Mouse (Mus musculus): ENCODE measurements around the gene Tufm. TPM values are rescaled to one million over a fixed set of nuclear protein-coding genes. Genes with fewer than 3 reads are reported as not detected.

Tufm gene
- polyA plus RNA-seq, 1 experiment from 2014 or later = 77.5 TPM

GRCm38 (mm10) chr7:126497966-126498365 is 10.8 kb downstream of the Tufm start:
- Histone ChIP-seq H3K27ac (replicated peaks) (no peak overlapping the region), H3K4me3 (ENCODE audit: low read depth, low read length) (no peak overlapping the region), H3K9ac (ENCODE audit: low read length) (no peak overlapping the region), H3K27me3 (ENCODE audit: control insufficient read depth, insufficient read depth, low read length) (no peaks in the 10 kb centered on the region), H3K36me3 (ENCODE audit: control insufficient read depth, insufficient read depth, low read length) (peaks cover 64% of the 10 kb centered on the region), H3K4me2 (replicated peaks; ENCODE audit: low read depth) (no peak overlapping the region), H3K4me1 (replicated peaks; ENCODE audit: control insufficient read depth, insufficient read depth) (no peaks in the 10 kb centered on the region), H3K9me3 (ENCODE audit: control insufficient read depth, low read length) (no peaks in the 10 kb centered on the region)
- DNase-seq (ENCODE audit: low spot score) = no peak
- ATAC-seq (ENCODE audit: low FRiP score, low TSS enrichment) = no peak
- WGBS = 93% methylated on average over 12 of the region's 12 CpGs
- TF ChIP-seq EP300 (optimal IDR thresholded peaks at IDR 0.05) (no peak), CTCF (IDR thresholded peaks at IDR 0.05; ENCODE audit: low read depth) (no peak)

GRCm38 (mm10) chr7:126499416-126499815 is 12.3 kb downstream of the Tufm start:
- no peak overlapping the region for H3K4me3 ChIP-seq (ENCODE audit: low read depth, low read length)
- H3K27me3 ChIP-seq (ENCODE audit: control insufficient read depth, insufficient read depth, low read length) = no peaks in the 10 kb centered on the region
- no peaks in the 10 kb centered on the region for H3K9me3 ChIP-seq (ENCODE audit: control insufficient read depth, low read length)
- no peak overlapping the region for H3K4me2 ChIP-seq (replicated peaks; ENCODE audit: low read depth)
- TF ChIP-seq EP300 (optimal IDR thresholded peaks at IDR 0.05) = no peak
- TF ChIP-seq CTCF (IDR thresholded peaks at IDR 0.05; ENCODE audit: low read depth) = no peak
- peaks cover 49% of the 10 kb centered on the region for H3K36me3 ChIP-seq (ENCODE audit: control insufficient read depth, insufficient read depth, low read length)
- H3K9ac ChIP-seq (ENCODE audit: low read length) = no peak overlapping the region
- ATAC-seq (ENCODE audit: low FRiP score, low TSS enrichment) (no peak), DNase-seq (ENCODE audit: low spot score) (no peak)
- no peak overlapping the region for H3K27ac ChIP-seq (replicated peaks)
- 90% methylated on average over 7 of the region's 7 CpGs for WGBS
- H3K4me1 ChIP-seq (replicated peaks; ENCODE audit: control insufficient read depth, insufficient read depth) = no peaks in the 10 kb centered on the region

- H3K9me3 ChIP-seq (ENCODE audit: control insufficient read depth, low read length) = no peaks in the 10 kb centered on the region
- DNase-seq (ENCODE audit: low spot score) (no peak), ATAC-seq (ENCODE audit: low FRiP score, low TSS enrichment) (no peak)
- H3K4me1 ChIP-seq (replicated peaks; ENCODE audit: control insufficient read depth, insufficient read depth) = no peaks in the 10 kb centered on the region
- TF ChIP-seq CTCF (IDR thresholded peaks at IDR 0.05; ENCODE audit: low read depth) = no peak
- no peak for TF ChIP-seq EP300 (optimal IDR thresholded peaks at IDR 0.05)
- H3K36me3 ChIP-seq (ENCODE audit: control insufficient read depth, insufficient read depth, low read length) = peaks cover 31% of the 10 kb centered on the region
- peak overlapping the region; percentile 69 for H3K4me2 ChIP-seq (replicated peaks; ENCODE audit: low read depth)
- H3K27me3 ChIP-seq (ENCODE audit: control insufficient read depth, insufficient read depth, low read length) = no peaks in the 10 kb centered on the region
- peak overlapping the region; percentile 100 for H3K4me3 ChIP-seq (ENCODE audit: low read depth, low read length)
- WGBS = 4% methylated on average over 9 of the region's 9 CpGs
- H3K9ac ChIP-seq (ENCODE audit: low read length) = peak overlapping the region; percentile 99
- H3K27ac ChIP-seq (replicated peaks) = peak overlapping the region; percentile 100
Measured at GRCm38 (mm10) chr7:126501684-126502022, 14.5 kb downstream of the Tufm start.

GRCm38 (mm10) chr7:126502023-126502741 is 15.0 kb downstream of the Tufm start:
- H3K9me3 ChIP-seq (ENCODE audit: control insufficient read depth, low read length) = no peaks in the 10 kb centered on the region
- peak overlapping the region; percentile 100 for H3K4me3 ChIP-seq (ENCODE audit: low read depth, low read length)
- peak overlapping the region; percentile 99 for H3K9ac ChIP-seq (ENCODE audit: low read length)
- peak overlapping the region; percentile 100 for H3K27ac ChIP-seq (replicated peaks)
- DNase-seq (ENCODE audit: low spot score) (peak; percentile 97), ATAC-seq (ENCODE audit: low FRiP score, low TSS enrichment) (peak; percentile 85)
- TF ChIP-seq CTCF (IDR thresholded peaks at IDR 0.05; ENCODE audit: low read depth) (peak; percentile 1; the same call in 1 of the 2 replicates), EP300 (optimal IDR thresholded peaks at IDR 0.05) (peak; percentile 22)
- peak overlapping the region; percentile 69 for H3K4me2 ChIP-seq (replicated peaks; ENCODE audit: low read depth)
- no peaks in the 10 kb centered on the region for H3K4me1 ChIP-seq (replicated peaks; ENCODE audit: control insufficient read depth, insufficient read depth)
- under 1% methylated on average over 49 of the region's 57 CpGs for WGBS
- no peaks in the 10 kb centered on the region for H3K27me3 ChIP-seq (ENCODE audit: control insufficient read depth, insufficient read depth, low read length)
- peaks cover 29% of the 10 kb centered on the region for H3K36me3 ChIP-seq (ENCODE audit: control insufficient read depth, insufficient read depth, low read length)

- ATAC-seq (ENCODE audit: low FRiP score, low TSS enrichment) = no peak
- 0% methylated on average over 36 of the region's 40 CpGs for WGBS
Measured at GRCm38 (mm10) chr7:126502751-126503150, 15.6 kb downstream of the Tufm start.

GRCm38 (mm10) chr7:126503273-126503878 is 16.2 kb downstream of the Tufm start, which contains the start of gene Atxn2l:
TSS of gene Atxn2l (minus strand) at chr7:126503437.
- Histone ChIP-seq H3K4me2 (replicated peaks; ENCODE audit: low read depth) (peak within 1 kb of the TSS; percentile 69), H3K27me3 (ENCODE audit: control insufficient read depth, insufficient read depth, low read length) (no peaks in the 10 kb centered on the region), H3K9me3 (ENCODE audit: control insufficient read depth, low read length) (no peaks in the 10 kb centered on the region), H3K4me3 (ENCODE audit: low read depth, low read length) (peak within 1 kb of the TSS; percentile 100), H3K9ac (ENCODE audit: low read length) (peak within 1 kb of the TSS; percentile 99), H3K36me3 (ENCODE audit: control insufficient read depth, insufficient read depth, low read length) (peaks cover 23% of the 10 kb centered on the region), H3K4me1 (replicated peaks; ENCODE audit: control insufficient read depth, insufficient read depth) (no peaks in the 10 kb centered on the region), H3K27ac (replicated peaks) (peak within 1 kb of the TSS; percentile 100)
- under 1% methylated on average over 37 of the region's 72 CpGs for WGBS
- TF ChIP-seq CTCF (IDR thresholded peaks at IDR 0.05; ENCODE audit: low read depth) (peak; percentile 69), EP300 (optimal IDR thresholded peaks at IDR 0.05) (peak; percentile 91)
- ATAC-seq (ENCODE audit: low FRiP score, low TSS enrichment) = peak; percentile 94
- DNase-seq (ENCODE audit: low spot score) = peak; percentile 100

More at GRCm38 (mm10) chr7:126502751-126503150, 15.6 kb downstream of the Tufm start:
- Histone ChIP-seq H3K9ac (ENCODE audit: low read length) (peak overlapping the region; percentile 99), H3K4me3 (ENCODE audit: low read depth, low read length) (peak overlapping the region; percentile 100), H3K36me3 (ENCODE audit: control insufficient read depth, insufficient read depth, low read length) (peaks cover 26% of the 10 kb centered on the region), H3K4me2 (replicated peaks; ENCODE audit: low read depth) (peak overlapping the region; percentile 69), H3K27me3 (ENCODE audit: control insufficient read depth, insufficient read depth, low read length) (no peaks in the 10 kb centered on the region), H3K27ac (replicated peaks) (peak overlapping the region; percentile 100), H3K4me1 (replicated peaks; ENCODE audit: control insufficient read depth, insufficient read depth) (no peaks in the 10 kb centered on the region), H3K9me3 (ENCODE audit: control insufficient read depth, low read length) (no peaks in the 10 kb centered on the region)
- TF ChIP-seq CTCF (IDR thresholded peaks at IDR 0.05; ENCODE audit: low read depth) (no peak), EP300 (optimal IDR thresholded peaks at IDR 0.05) (no peak)
- no peak for DNase-seq (ENCODE audit: low spot score)

Measured in stomach, postnatal 0 days (tissue).